Mouse (Mus musculus): Measurements from ENCODE around the gene P4hb. TPM values are rescaled to one million over a fixed set of nuclear protein-coding genes. Genes with fewer than 3 reads are reported as not detected.

P4hb gene
- polyA plus RNA-seq (2016; fragmentation: Nextera tagmentation; extraction: Ambion mirVana): 550 and 670 TPM in 2 replicates

GRCm38 (mm10) chr11:120572752-120573584, at the start of gene P4hb:
P4hb (minus strand) TSS chr11:120573253.
- WGBS: under 1% methylated on average over 94 of the region's 94 CpGs
- no peaks in the 10 kb centered on the region for H3K27me3 ChIP-seq (ENCODE audit: insufficient read depth, poor library complexity, severe bottlenecking)
- H3K36me3 ChIP-seq: peaks cover 50% of the 10 kb centered on the region
- peaks cover 24% of the 10 kb centered on the region for H3K4me1 ChIP-seq
- DNase-seq (ENCODE audit: low spot score): peak; percentile 100
- H3K9me3 ChIP-seq: no peaks in the 10 kb centered on the region
- peak within 1 kb of the TSS; percentile 97 for H3K27ac ChIP-seq
- peak within 1 kb of the TSS; percentile 99 for H3K4me3 ChIP-seq

GRCm38 (mm10) chr11:120622805-120623204, 49.8 kb upstream of the P4hb start:
- WGBS: 91% methylated on average over 6 of the region's 6 CpGs

GRCm38 (mm10) chr11:120620195-120620594, 47.1 kb upstream of the P4hb start:
- peaks cover 60% of the 10 kb centered on the region for H3K36me3 ChIP-seq
- H3K9me3 ChIP-seq: no peaks in the 10 kb centered on the region
- 90% methylated on average over 14 of the region's 14 CpGs for WGBS
- no peak overlapping the region for H3K4me3 ChIP-seq
- no peak overlapping the region; the same call in 1 of the 2 replicates for H3K27ac ChIP-seq
- DNase-seq (ENCODE audit: low spot score): no peak
- H3K4me1 ChIP-seq: peaks cover 37% of the 10 kb centered on the region
- no peaks in the 10 kb centered on the region for H3K27me3 ChIP-seq (ENCODE audit: insufficient read depth, poor library complexity, severe bottlenecking)

More at GRCm38 (mm10) chr11:120622805-120623204, 49.8 kb upstream of the P4hb start:
- Histone ChIP-seq H3K4me3 (no peak overlapping the region), H3K4me1 (peaks cover 31% of the 10 kb centered on the region), H3K36me3 (peaks cover 65% of the 10 kb centered on the region), H3K27me3 (ENCODE audit: insufficient read depth, poor library complexity, severe bottlenecking) (no peaks in the 10 kb centered on the region), H3K27ac (no peak overlapping the region), H3K9me3 (no peaks in the 10 kb centered on the region)
- no peak for DNase-seq (ENCODE audit: low spot score)

- Histone ChIP-seq H3K4me3 (peak overlapping the region; percentile 79; the same call in 1 of the 2 replicates), H3K36me3 (peaks cover 71% of the 10 kb centered on the region), H3K27me3 (ENCODE audit: insufficient read depth, poor library complexity, severe bottlenecking) (no peaks in the 10 kb centered on the region), H3K27ac (peak overlapping the region; percentile 89), H3K4me1 (peaks cover 27% of the 10 kb centered on the region), H3K9me3 (no peaks in the 10 kb centered on the region)
- 90% methylated on average over 25 of the region's 25 CpGs for WGBS
- DNase-seq (ENCODE audit: low spot score): no peak
Measured at GRCm38 (mm10) chr11:120618619-120619535, 45.8 kb upstream of the P4hb start.

GRCm38 (mm10) chr11:120617519-120618112, 44.6 kb upstream of the P4hb start, which contains the start of gene Pcyt2:
Pcyt2 (minus strand) TSS chr11:120617936.
- H3K9me3 ChIP-seq: no peaks in the 10 kb centered on the region
- H3K27me3 ChIP-seq (ENCODE audit: insufficient read depth, poor library complexity, severe bottlenecking): no peaks in the 10 kb centered on the region
- peaks cover 20% of the 10 kb centered on the region for H3K4me1 ChIP-seq
- peak; percentile 96 for DNase-seq (ENCODE audit: low spot score)
- peak within 1 kb of the TSS; percentile 79 for H3K4me3 ChIP-seq
- H3K27ac ChIP-seq: peak within 1 kb of the TSS; percentile 89
- under 1% methylated on average over 56 of the region's 56 CpGs for WGBS
- H3K36me3 ChIP-seq: peaks cover 75% of the 10 kb centered on the region

- peaks cover 77% of the 10 kb centered on the region for H3K36me3 ChIP-seq
- 35% methylated on average over 4 of the region's 4 CpGs for WGBS
Measured at GRCm38 (mm10) chr11:120616617-120617294, 43.7 kb upstream of the P4hb start.

GRCm38 (mm10) chr11:120615606-120616203, 42.7 kb upstream of the P4hb start:
- H3K4me3 ChIP-seq: 0 out of 2 replicates have a peak overlapping the region, but pooled peaks have one; percentile 9
- H3K27me3 ChIP-seq (ENCODE audit: insufficient read depth, poor library complexity, severe bottlenecking): no peaks in the 10 kb centered on the region; the same call in 1 of the 2 replicates
- no peak overlapping the region for H3K27ac ChIP-seq
- no peak for DNase-seq (ENCODE audit: low spot score)
- WGBS: 89% methylated on average over 11 of the region's 11 CpGs
- peaks cover 20% of the 10 kb centered on the region for H3K4me1 ChIP-seq
- H3K9me3 ChIP-seq: no peaks in the 10 kb centered on the region
- peaks cover 77% of the 10 kb centered on the region for H3K36me3 ChIP-seq

More at GRCm38 (mm10) chr11:120616617-120617294, 43.7 kb upstream of the P4hb start:
- Histone ChIP-seq H3K4me3 (peak overlapping the region; percentile 79), H3K4me1 (peaks cover 20% of the 10 kb centered on the region), H3K27me3 (ENCODE audit: insufficient read depth, poor library complexity, severe bottlenecking) (no peaks in the 10 kb centered on the region), H3K27ac (peak overlapping the region; percentile 89), H3K9me3 (no peaks in the 10 kb centered on the region)
- DNase-seq (ENCODE audit: low spot score): no peak

GRCm38 (mm10) chr11:120615167-120615566, 42.1 kb upstream of the P4hb start:
- Histone ChIP-seq H3K27me3 (ENCODE audit: insufficient read depth, poor library complexity, severe bottlenecking) (no peaks in the 10 kb centered on the region; the same call in 1 of the 2 replicates), H3K9me3 (no peaks in the 10 kb centered on the region), H3K4me1 (peaks cover 20% of the 10 kb centered on the region), H3K36me3 (peaks cover 77% of the 10 kb centered on the region), H3K4me3 (no peak overlapping the region), H3K27ac (no peak overlapping the region)
- no peak for DNase-seq (ENCODE audit: low spot score)
- WGBS: 86% methylated on average over 6 of the region's 6 CpGs

- Histone ChIP-seq H3K36me3 (peaks cover 78% of the 10 kb centered on the region), H3K4me3 (no peak overlapping the region), H3K27me3 (ENCODE audit: insufficient read depth, poor library complexity, severe bottlenecking) (peaks cover 10% of the 10 kb centered on the region), H3K27ac (no peak overlapping the region), H3K4me1 (peaks cover 30% of the 10 kb centered on the region), H3K9me3 (no peaks in the 10 kb centered on the region)
- 89% methylated on average over 8 of the region's 8 CpGs for WGBS
- no peak for DNase-seq (ENCODE audit: low spot score)
Measured at GRCm38 (mm10) chr11:120613976-120614375, 40.9 kb upstream of the P4hb start.

- DNase-seq (ENCODE audit: low spot score): no peak
- H3K9me3 ChIP-seq: no peaks in the 10 kb centered on the region
- H3K27me3 ChIP-seq (ENCODE audit: insufficient read depth, poor library complexity, severe bottlenecking): peaks cover 12% of the 10 kb centered on the region
- peaks cover 34% of the 10 kb centered on the region for H3K4me1 ChIP-seq
- peaks cover 74% of the 10 kb centered on the region for H3K36me3 ChIP-seq
- WGBS: 82% methylated on average over 10 of the region's 10 CpGs
- H3K4me3 ChIP-seq: no peak overlapping the region
- H3K27ac ChIP-seq: no peak overlapping the region
Measured at GRCm38 (mm10) chr11:120613481-120613972, 40.5 kb upstream of the P4hb start.

GRCm38 (mm10) chr11:120612763-120613162, 39.7 kb upstream of the P4hb start:
- Histone ChIP-seq H3K9me3 (no peaks in the 10 kb centered on the region), H3K27ac (no peak overlapping the region), H3K36me3 (peaks cover 66% of the 10 kb centered on the region), H3K27me3 (ENCODE audit: insufficient read depth, poor library complexity, severe bottlenecking) (peaks cover 14% of the 10 kb centered on the region), H3K4me1 (peaks cover 38% of the 10 kb centered on the region), H3K4me3 (peak overlapping the region; percentile 2; the same call in 1 of the 2 replicates)
- 37% methylated on average over 6 of the region's 6 CpGs for WGBS
- DNase-seq (ENCODE audit: low spot score): peak; percentile 89

Data from heart, embryonic 10.5 days (tissue).